Mouse (Mus musculus) kidney, embryonic 16.5 days (tissue): ENCODE results near the gene Gna11. TPM values are rescaled to one million over a fixed set of nuclear protein-coding genes. Genes with fewer than 3 reads are reported as not detected.

Source experiments
- ATAC-seq: fragments of 200-750 bp; cut with Nextera tagmentation; 2 replicates; pipeline ENCODE4 v1.8.0; 2017; ENCODE audit warnings: moderate TSS enrichment; ENCODE audit not compliant: low FRiP score, low TSS enrichment
- H3K27ac ChIP-seq: fragments of 300-500 bp; sonication (generic); 2 replicates; pipeline ENCODE4 v1.5.1; 2014; ENCODE audit warnings: low read length
- H3K27me3 ChIP-seq: fragments of 300-500 bp; sonication (generic); 2 replicates; pipeline ENCODE4 v1.6.1; 2014; ENCODE audit warnings: low read length, control low read depth, mixed read lengths; ENCODE audit not compliant: insufficient read depth
- H3K36me3 ChIP-seq: fragments of 300-500 bp; sonication (generic); 2 replicates; pipeline ENCODE4 v1.6.1; 2014; ENCODE audit warnings: low read length, control low read depth, mixed read lengths; ENCODE audit not compliant: insufficient read depth
- H3K4me1 ChIP-seq: fragments of 300-500 bp; sonication (generic); 2 replicates; pipeline ENCODE4 v1.6.1; 2014; ENCODE audit warnings: low read length, control low read depth, mixed read lengths; ENCODE audit not compliant: insufficient read depth
- H3K4me2 ChIP-seq: fragments of 300-500 bp; sonication (generic); replicated peaks from 2 replicates; pipeline ENCODE4 v1.6.1; 2014; ENCODE audit warnings: low read depth, low read length
- H3K4me3 ChIP-seq: fragments of 300-500 bp; sonication (generic); 2 replicates; pipeline ENCODE4 v1.5.1; 2014; ENCODE audit warnings: mild to moderate bottlenecking, low read length
- H3K9ac ChIP-seq: fragments of 300-500 bp; sonication (generic); replicated peaks from 2 replicates; pipeline ENCODE4 v1.6.1; 2014; ENCODE audit warnings: low read length
- H3K9me3 ChIP-seq: fragments of 300-500 bp; sonication (generic); 2 replicates; pipeline ENCODE4 v1.6.1; 2016; ENCODE audit warnings: low read length, control low read depth
- WGBS: fragments of 180-500 bp; shearing (Covaris S2); extraction: QIAGEN DNeasy Blood & Tissue Kit; methylation state at CpG from one replicate; pipeline ENCODE4 v1.1.7; 2014; 5-methylcytosine and 5-hydroxymethylcytosine counted together
- microRNA-seq: library from miRNA; unstranded; fragments of <30 nt; microRNA quantifications from one replicate; pipeline ENCODE4, GENCODE M21; 2016
- polyA plus RNA-seq: library from polyadenylated mRNA; unstranded; fragments of >200 nt; fragmentation: Nextera tagmentation; extraction: Ambion mirVana; gene quantifications from 2 replicates; pipeline ENCODE4 v1.2.1, GENCODE M21; 2015

Gene Gna11
- polyA plus RNA-seq, 1 experiment from 2014 or later: 92.3 TPM

GRCm38 (mm10) chr10:81482533-81482889 is 62.5 kb downstream of the Gna11 start, which contains the start of gene Celf5:
Gene Celf5, minus strand, starts transcription at chr10:81482709.
- no peak within 1 kb of the TSS for H3K27ac ChIP-seq
- H3K9ac ChIP-seq: peak within 1 kb of the TSS; percentile 58
- H3K27me3 ChIP-seq: peaks cover 22% of the 10 kb centered on the region
- ATAC-seq: peak; percentile 44; the same call in 1 of the 2 replicates
- peak within 1 kb of the TSS; percentile 79 for H3K4me2 ChIP-seq
- no peaks in the 10 kb centered on the region; the same call in 1 of the 2 replicates for H3K9me3 ChIP-seq
- peak within 1 kb of the TSS; percentile 49 for H3K4me3 ChIP-seq
- H3K36me3 ChIP-seq: peaks cover 13% of the 10 kb centered on the region
- H3K4me1 ChIP-seq: peaks cover 5% of the 10 kb centered on the region; the same call in 1 of the 2 replicates
- WGBS: under 1% methylated on average over 35 of the region's 36 CpGs

- peaks cover 26% of the 10 kb centered on the region for H3K27me3 ChIP-seq
- peaks cover 5% of the 10 kb centered on the region; the same call in 1 of the 2 replicates for H3K4me1 ChIP-seq
- peak overlapping the region; percentile 58 for H3K9ac ChIP-seq
- ATAC-seq: 0 out of 2 replicates have a peak, but pooled peaks have one; percentile 2
- H3K36me3 ChIP-seq: peaks cover 6% of the 10 kb centered on the region; the same call in 1 of the 2 replicates
- no peak overlapping the region for H3K27ac ChIP-seq
- no peaks in the 10 kb centered on the region; the same call in 1 of the 2 replicates for H3K9me3 ChIP-seq
- H3K4me3 ChIP-seq: peak overlapping the region; percentile 49
- peak overlapping the region; percentile 79 for H3K4me2 ChIP-seq
- WGBS: under 1% methylated on average over 33 of the region's 35 CpGs
Measured at GRCm38 (mm10) chr10:81481605-81482532, 63.1 kb downstream of the Gna11 start.

Small RNA genes within 50 kb of the gene (microRNA-seq; reads per million reads assigned to microRNA genes)
- gene Gm25595: not detected

Other genes starting within 250 kb of the Gna11 start
- gene Cactin, start 224.1 kb downstream of the Gna11 start, polyA plus RNA-seq: 42.3 and 43.2 TPM in 2 replicates
- 19.7 and 20.2 TPM in 2 replicates for gene Tbxa2r, start 216.5 kb downstream of the Gna11 start, polyA plus RNA-seq
- 0.09 TPM in 2 replicates for gene Gipc3, start 201.9 kb downstream of the Gna11 start, polyA plus RNA-seq
- 90.6 and 94.5 TPM in 2 replicates for gene Hmg20b, start 194.7 kb downstream of the Gna11 start, polyA plus RNA-seq
- gene Mfsd12, start 187.7 kb downstream of the Gna11 start, polyA plus RNA-seq: 9.8 and 12.5 TPM in 2 replicates
- 0.98 and 1.2 TPM in 2 replicates for gene 4930404N11Rik, start 179.4 kb downstream of the Gna11 start, polyA plus RNA-seq
- 111 and 115 TPM in 2 replicates for gene Fzr1, start 166.7 kb downstream of the Gna11 start, polyA plus RNA-seq
- 87.6 and 104 TPM in 2 replicates for gene Dohh, start 160.8 kb downstream of the Gna11 start, polyA plus RNA-seq
- gene Gm48551, start 160.7 kb downstream of the Gna11 start, polyA plus RNA-seq: 5.0 and 5.2 TPM in 2 replicates
- 1.4 and 1.6 TPM in 2 replicates for gene Gm48552, start 156.2 kb downstream of the Gna11 start, polyA plus RNA-seq
- 42.7 and 44.1 TPM in 2 replicates for gene Smim24, start 152.1 kb downstream of the Gna11 start, polyA plus RNA-seq
- gene Nfic, start 89.6 kb downstream of the Gna11 start, polyA plus RNA-seq: 87.8 and 92.0 TPM in 2 replicates
- gene Celf5, start 62.5 kb downstream of the Gna11 start, polyA plus RNA-seq: 0.29 and 0.67 TPM in 2 replicates
- 107 and 112 TPM in 2 replicates for gene Ncln, start 48.8 kb downstream of the Gna11 start, polyA plus RNA-seq
- gene S1pr4, start 45.1 kb downstream of the Gna11 start, polyA plus RNA-seq: 1.5 and 1.7 TPM in 2 replicates
- 0.70 and 0.98 TPM in 2 replicates for gene Gna15, start 21.0 kb downstream of the Gna11 start, polyA plus RNA-seq
- gene Aes, start 14.3 kb upstream of the Gna11 start, polyA plus RNA-seq: 322 and 487 TPM in 2 replicates
- gene Tle2, start 29.4 kb upstream of the Gna11 start, polyA plus RNA-seq: 41.0 and 52.0 TPM in 2 replicates
- gene Tle6, start 55.9 kb upstream of the Gna11 start, polyA plus RNA-seq: 18.5 and 22.8 TPM in 2 replicates
- gene BC025920, start 61.1 kb upstream of the Gna11 start, polyA plus RNA-seq: 0.66 and 0.82 TPM in 2 replicates
- gene Sirt6, start 82.6 kb upstream of the Gna11 start, polyA plus RNA-seq: 41.8 and 48.4 TPM in 2 replicates
- gene Ankrd24, start 83.3 kb upstream of the Gna11 start, polyA plus RNA-seq: 16.0 and 17.6 TPM in 2 replicates
- gene Gm10778, start 103.9 kb upstream of the Gna11 start, polyA plus RNA-seq: 5.6 and 6.3 TPM in 2 replicates
- 17.9 and 19.4 TPM in 2 replicates for gene Zfp433, start 159.6 kb upstream of the Gna11 start, polyA plus RNA-seq
- 12.1 and 14.4 TPM in 2 replicates for gene Gm3055, start 226.0 kb upstream of the Gna11 start, polyA plus RNA-seq